Mouse (Mus musculus): ENCODE data around the gene Gpr137b.
"Not testable (repeated sequence)": the region's sequence is repeated elsewhere in the genome, so short reads cannot be mapped to it uniquely, and the experiment has no call there.

DNA sequence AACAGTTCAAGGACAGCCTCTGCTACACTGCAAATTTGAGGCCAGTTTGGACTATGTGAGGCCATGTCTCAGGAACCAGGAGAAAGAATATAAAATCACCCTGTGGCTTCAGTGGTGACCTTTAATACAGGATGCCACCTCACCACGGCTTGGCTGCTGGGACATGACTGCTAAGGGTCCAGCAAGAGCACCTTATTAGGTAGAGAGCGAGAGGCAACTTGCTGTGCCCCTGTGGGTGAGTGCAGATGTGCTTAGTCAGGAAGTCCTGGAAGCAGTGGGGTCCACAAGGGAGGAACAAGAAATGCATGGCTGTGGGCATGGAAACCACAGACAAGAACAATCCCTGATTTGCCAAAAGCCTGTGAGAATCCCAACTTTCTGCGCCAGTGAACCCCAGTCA is 9.6 kb upstream of the Gpr137b start:
- TF ChIP-seq POLR2A, CTCF (IDR thresholded peaks at IDR 0.05; ENCODE audit: insufficient read depth, low read depth, low read length): not testable (repeated sequence)

Measured in olfactory bulb, adult 2 months (tissue).